Mouse (Mus musculus) thymus, postnatal 0 days (tissue): ENCODE results near the gene Acer2. TPM values are rescaled to one million over a fixed set of nuclear protein-coding genes. Genes with fewer than 3 reads are reported as not detected.

Experiments used
- DNase-seq: peaks from one replicate; pipeline ENCODE4 v3.0.0-alpha.2; 2015; ENCODE audit warnings: low spot score
- polyA plus RNA-seq: library from polyadenylated mRNA; unstranded; fragments of >200 nt; fragmentation: Nextera tagmentation; extraction: Ambion mirVana; gene quantifications from 2 replicates; pipeline ENCODE4 v1.2.1, GENCODE M21; 2015

Acer2 gene
- polyA plus RNA-seq, 1 experiment from 2014 or later, result 4.3 TPM

- DNase-seq, result peak; percentile 81
These were observed 12.1 kb downstream of the Acer2 start for GRCm38 (mm10) chr4:86886160-86886878.

DNA sequence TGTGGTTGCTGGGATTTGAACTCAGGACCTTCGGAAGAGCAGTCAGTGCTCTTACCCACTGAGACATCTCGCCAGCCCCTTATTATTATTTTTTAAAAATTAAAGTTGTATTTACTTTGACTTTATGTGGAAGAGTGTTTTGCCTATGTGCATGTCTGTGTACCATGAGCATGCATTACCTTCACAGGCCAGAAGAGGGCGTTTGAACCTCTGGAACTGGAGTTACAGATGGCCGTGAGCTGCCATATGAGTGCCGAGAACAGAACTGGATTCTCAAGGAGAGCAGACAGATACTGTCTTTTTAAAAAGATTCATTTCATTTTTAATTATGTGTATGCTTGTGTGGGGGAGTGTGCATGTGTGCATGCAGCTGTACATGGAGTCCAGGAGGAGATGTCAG, 13.7 kb downstream of the Acer2 start:
- peak; percentile 33 for DNase-seq

DNA sequence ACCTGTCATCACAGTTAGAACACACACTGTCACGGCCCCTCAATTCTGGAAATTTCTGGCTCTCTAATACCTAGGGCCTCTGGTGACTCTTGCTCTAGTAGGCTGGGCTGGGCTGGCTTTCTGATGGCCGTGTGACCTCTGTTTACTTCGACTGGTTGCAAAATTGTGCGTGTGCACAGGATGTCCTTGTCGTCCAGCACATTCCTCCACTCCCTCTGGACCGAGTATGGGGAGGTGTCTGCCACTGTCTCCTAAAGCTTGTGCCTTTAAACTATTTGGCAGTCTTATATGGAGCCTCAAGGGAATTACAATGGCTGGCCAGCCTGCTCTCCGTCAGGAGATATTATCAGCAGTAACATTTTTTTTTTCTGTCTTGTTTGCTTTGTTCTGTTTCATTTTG, 23.2 kb downstream of the Acer2 start:
- no peak for DNase-seq

DNA sequence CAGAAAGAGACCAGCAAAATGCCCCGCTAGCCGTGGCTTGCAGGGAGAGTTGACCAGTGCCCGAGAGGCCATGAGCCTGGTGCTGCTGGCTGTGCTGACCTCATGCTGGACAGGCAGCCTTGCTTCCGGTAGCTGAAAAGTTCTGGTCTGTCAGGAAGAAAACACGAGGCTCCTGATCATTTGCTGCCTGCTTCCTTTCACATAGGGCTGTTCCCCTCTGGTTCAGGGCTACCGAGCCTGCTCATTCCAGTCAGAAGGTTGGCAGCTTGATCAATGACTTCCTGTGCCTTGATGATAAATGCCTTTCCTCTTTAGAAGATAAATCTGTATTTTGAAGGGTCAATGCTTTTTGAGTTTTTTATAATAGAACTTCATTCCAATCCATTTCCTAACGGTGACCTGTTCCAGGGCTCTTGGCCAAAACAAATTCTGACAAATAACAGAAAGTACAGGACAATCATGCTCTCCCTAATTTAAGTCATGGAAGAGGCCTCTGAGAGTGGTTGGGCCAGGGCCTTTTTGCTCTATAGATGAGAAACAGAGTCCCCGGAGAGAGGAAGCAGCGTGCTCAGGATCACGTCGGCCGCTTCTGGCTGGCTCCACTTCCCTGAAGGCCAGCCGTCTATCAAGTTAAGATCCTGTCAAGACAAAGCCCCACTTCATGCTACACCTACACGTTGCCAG, 24.7 kb downstream of the Acer2 start:
- DNase-seq, result no peak

DNA sequence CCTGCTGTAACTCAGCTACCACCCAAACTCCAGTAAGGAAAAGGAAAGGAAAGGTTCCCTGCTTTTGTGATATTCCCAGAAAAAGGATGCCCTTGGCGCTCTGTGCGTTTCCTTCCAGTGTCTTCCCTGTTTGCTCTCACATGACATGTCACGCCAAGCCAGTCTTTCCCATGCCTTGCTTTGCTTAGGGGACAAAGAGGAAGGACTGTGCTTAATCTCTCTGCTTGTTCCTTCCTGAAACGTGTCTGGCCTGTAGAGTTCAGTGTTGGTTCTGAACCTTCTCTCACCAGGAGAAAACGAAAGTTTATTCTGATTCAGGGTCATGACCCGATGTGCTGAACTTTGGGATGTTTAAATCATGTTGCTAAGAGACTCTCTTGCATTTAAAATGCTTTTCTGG, 28.2 kb downstream of the Acer2 start:
- DNase-seq, result no peak

- DNase-seq, result no peak
These were observed 30.8 kb downstream of the Acer2 start for GRCm38 (mm10) chr4:86904969-86905368.

- DNase-seq, result no peak
These were observed 31.7 kb downstream of the Acer2 start for GRCm38 (mm10) chr4:86905869-86906268.

DNA sequence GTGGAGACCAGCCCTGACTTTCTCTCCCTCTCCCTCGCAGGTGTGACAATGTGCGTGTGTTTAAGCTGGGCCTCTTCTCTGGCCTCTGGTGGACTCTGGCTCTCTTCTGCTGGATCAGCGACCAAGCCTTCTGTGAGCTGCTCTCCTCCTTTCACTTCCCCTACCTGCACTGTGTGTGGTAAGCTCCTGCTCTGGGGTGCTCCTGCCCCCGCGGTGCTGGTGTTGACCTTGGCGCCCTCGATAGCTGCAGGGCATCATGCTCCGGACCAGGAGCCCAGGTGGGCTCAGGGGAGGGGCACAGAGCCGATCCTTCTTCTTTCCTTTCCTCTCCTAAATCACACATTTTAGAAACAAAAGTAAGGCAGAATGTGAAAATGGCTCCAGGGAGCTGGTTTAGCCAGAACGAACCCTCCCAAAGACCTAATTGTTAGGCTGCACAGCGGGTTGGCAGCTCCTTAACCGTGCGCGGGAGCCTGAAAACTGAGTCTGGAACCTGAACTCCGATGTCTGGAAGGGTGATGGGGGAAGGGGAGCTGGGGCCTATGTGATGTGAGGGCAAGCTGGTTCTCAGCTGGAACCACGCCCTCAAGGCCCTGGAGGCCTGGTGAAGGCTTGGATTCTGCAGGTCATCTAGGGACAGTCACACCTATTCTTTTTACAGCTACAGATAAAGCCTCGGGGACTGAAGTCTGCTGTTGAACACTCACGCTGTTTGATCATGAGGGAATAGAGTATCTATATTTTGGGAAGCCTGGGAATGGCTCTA, 37.6 kb downstream of the Acer2 start:
- no peak for DNase-seq

DNA sequence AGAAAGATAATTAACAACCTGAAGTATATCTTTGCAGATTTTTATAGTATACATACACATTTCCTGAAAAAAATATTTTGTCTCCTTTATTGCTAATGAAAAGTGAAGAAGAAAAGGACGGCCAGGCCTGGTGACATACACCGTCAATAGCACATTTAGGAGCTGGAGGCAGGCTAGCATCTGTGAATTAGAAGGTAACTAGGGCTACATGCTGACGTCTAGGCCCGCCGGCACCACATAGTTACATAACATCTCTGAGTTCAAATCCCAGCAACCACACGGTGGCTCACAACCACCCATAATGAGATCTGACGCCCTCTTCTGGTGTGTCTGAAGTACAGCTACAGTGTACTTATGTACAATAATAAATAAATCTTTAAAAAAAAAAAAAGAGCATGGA, 38.6 kb downstream of the Acer2 start:
- no peak for DNase-seq

GRCm38 (mm10) chr4:86916062-86916461, 41.9 kb downstream of the Acer2 start:
- DNase-seq, result no peak

GRCm38 (mm10) chr4:86923476-86924055, 49.4 kb downstream of the Acer2 start:
- no peak for DNase-seq

- DNase-seq, result peak; percentile 78
These were observed 50.7 kb downstream of the Acer2 start for GRCm38 (mm10) chr4:86924804-86925458.

DNA sequence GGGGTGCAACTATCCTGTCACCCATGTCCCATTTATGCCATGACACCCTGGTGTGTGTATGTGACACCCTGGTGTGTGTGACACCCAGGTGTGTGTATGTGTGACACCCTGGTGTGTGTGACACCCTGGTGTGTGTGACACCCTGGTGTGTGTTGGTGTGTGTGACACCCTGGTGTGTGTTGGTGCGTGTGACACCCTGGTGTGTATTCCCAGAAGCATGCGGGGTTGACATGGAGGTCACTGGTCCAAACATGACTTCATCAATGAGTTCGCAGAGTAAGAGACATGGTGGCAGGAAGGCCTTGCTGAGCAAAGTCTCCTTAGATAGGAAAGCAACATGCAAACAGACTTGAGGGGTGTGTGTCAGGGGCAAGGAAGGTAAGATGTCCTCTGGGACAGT, 52.8 kb downstream of the Acer2 start:
- DNase-seq, result no peak

DNA sequence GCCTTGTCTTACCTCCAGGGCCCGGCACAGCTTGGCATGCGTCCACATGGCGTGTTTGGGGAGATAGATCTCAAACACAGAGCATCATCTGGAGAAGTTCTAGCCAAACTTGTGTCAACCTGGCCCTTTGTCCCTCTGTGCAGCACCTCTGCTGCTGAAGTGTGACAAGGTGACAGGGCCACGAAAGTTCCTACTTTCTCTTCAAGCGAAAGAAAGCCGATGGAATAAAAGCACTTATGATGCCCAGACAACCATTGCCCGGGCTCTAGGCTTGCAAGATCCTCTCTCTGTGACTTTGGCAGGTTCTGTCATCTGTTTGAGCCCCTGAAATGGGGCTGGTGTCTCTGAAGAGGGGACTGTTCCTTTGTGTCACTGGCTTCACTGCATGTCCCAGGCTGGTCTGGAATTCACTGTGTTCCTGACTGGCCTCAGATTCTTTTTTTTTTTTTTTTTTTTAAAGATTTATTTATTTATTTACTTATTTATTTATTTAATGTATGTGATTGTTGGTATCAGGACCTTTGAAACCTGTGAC, 56.0 kb downstream of the Acer2 start:
- DNase-seq, result no peak

- no peak for DNase-seq
These were observed 56.6 kb downstream of the Acer2 start for GRCm38 (mm10) chr4:86930636-86931456.

DNA sequence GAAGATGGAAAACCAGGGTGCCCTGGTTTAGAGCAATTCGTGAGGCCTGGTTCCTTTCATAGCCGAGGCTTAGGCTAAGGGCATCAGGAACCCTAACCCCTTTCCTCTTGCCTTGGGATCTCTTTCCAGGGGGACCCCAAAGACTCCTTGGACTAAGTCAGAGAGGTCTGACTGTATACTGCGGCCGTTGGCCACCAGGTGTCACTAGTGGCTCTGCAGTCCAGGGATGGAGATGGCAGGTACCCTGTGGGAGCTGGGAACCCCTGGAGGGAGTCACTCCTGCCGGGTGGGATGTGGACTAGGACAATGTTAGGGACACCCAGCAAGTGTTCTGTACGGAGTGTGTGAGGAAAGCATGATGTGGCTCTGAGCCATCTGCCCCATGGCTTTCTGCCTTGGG, 58.8 kb downstream of the Acer2 start:
- peak; percentile 5 for DNase-seq

DNA sequence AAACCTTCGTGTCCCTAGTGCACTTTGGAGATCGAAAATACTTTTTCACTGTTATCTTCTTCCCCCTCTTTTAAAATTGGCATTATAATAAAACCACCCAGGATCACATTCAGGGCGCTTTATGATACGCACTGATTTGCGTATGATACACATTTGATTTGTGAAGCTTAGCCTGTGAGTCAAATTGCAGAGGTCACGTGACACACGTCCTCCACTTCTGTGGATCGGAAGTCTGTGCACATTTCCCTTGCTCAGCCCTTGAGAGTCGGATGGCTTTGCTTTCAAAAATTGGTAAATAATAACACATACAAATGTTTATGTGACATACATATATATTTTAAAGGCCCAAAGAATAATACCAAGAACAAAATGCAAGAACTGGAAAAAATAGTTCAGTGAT, 62.0 kb downstream of the Acer2 start:
- DNase-seq, result no peak

DNA sequence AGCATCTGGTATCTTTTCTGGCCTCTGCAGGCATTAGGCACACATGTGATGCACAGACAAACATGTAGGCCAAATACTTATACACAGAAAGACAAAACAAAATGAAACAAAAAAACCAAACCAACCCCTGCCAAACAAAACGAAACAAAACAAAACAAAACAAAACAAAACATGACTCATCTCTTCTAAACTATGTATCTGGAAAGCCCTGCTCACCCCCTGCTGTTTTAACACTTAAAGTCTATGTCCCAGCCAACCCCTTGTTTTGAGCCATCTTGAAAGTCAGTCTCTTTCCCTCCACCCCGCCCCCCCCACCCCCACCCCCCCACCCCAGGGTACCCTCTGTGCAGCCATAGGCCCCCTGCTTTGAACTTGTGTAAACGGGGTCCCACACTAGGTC, 62.5 kb downstream of the Acer2 start:
- no peak for DNase-seq

DNA sequence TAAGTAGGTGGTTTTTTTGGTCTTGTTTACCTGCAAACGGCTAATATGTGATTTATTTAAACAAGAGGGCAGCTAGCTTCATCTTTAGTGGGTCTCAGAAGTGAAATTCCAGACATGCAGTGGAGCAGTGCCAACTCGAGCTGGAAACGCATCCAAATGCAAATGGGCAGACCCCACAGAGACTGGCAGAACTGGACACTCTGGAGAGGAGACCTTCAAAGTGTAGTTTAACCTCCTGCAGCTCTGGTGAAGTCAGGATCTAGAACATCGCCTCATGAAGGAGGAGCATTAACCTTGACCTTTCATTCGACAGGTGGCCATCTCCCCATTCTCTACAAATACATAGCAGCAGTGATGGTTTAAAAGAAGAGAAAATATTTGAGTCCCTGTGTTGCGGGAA, 68.5 kb downstream of the Acer2 start:
- no peak for DNase-seq

- no peak for DNase-seq
These were observed 69.1 kb downstream of the Acer2 start for GRCm38 (mm10) chr4:86943296-86943695.
